Mouse (Mus musculus): Measurements from ENCODE around the gene Lmntd1. TPM values are rescaled to one million over a fixed set of nuclear protein-coding genes. Genes with fewer than 3 reads are reported as not detected.

Lmntd1 gene
- polyA plus RNA-seq, 1 experiment from 2014 or later, result 0.37 TPM

DNA sequence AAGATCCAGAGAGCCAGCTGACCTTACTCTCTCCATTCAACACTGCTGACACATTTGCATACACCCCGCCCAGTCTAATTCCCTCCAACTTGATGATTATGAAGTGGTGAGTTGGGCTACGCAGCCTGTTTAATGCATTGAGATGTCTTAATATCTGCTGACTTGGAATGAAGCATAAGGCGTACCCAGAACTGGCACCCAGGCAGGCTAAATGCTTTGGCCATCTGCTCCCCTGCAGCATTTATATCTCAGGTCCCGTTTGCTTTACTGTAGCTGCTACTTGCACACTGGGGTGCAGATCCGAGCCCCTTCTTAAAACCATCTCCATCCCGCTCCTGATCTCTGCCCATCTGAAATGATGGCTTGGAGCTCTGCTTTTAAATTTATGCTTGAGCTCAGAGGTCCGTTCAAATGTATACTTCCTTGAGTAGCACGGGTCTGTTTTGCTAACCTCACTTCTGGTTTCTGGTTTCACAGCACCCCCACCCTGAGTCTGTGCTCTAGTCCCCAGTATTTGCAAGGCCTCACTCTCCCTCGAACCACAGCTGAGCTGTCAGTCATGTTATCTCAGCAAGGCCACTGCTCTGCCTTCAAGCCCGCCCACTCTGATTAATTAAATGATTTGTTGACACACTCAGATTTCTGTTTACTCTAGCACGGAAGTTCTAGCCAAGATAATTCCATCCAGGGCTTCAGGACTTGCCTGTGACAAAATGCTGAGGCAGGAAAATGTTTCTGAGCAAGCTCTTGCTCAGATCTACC, 15.1 kb downstream of the Lmntd1 start:
- Histone ChIP-seq H3K36me3 (replicated peaks) (no peaks in the 10 kb centered on the region), H3K27me3 (ENCODE audit: poor library complexity, severe bottlenecking) (no peaks in the 10 kb centered on the region), H3K9me3 (no peaks in the 10 kb centered on the region), H3K27ac (no peak overlapping the region), H3K4me3 (no peak overlapping the region), H3K4me1 (peaks cover 13% of the 10 kb centered on the region)
- WGBS, result 76% methylated on average over 11 of the region's 11 CpGs
- DNase-seq (ENCODE audit: extremely low spot score, low spot score), result no peak

GRCm38 (mm10) chr6:145595905-145596304, 18.2 kb downstream of the Lmntd1 start:
- no peaks in the 10 kb centered on the region for H3K9me3 ChIP-seq
- no peak overlapping the region for H3K27ac ChIP-seq
- H3K27me3 ChIP-seq (ENCODE audit: poor library complexity, severe bottlenecking), result no peaks in the 10 kb centered on the region
- 88% methylated on average over 4 of the region's 4 CpGs for WGBS
- H3K36me3 ChIP-seq (replicated peaks), result no peaks in the 10 kb centered on the region
- no peak for DNase-seq (ENCODE audit: extremely low spot score, low spot score)
- H3K4me3 ChIP-seq, result no peak overlapping the region
- peaks cover 15% of the 10 kb centered on the region for H3K4me1 ChIP-seq

DNA sequence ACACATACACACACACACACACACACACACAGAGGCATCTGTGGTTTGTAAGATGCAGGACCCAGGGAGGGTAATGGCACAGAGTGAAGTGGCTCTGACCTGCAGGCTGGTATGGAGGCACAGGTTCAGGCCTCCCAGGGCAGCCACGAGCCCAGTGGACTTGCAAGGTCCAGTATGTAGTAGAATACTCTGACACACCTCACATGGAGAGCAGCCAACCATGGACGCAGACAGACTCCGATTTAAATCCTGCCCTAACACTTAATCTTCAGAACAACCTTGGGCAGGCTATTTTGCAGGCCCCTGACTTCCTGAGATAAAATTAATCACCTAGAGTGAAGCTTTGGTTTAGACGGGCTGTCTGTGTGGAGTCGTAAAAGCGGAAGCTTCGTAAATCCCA, 20.1 kb downstream of the Lmntd1 start:
- H3K4me3 ChIP-seq, result no peak overlapping the region
- DNase-seq (ENCODE audit: extremely low spot score, low spot score), result no peak
- peaks cover 15% of the 10 kb centered on the region for H3K4me1 ChIP-seq
- H3K9me3 ChIP-seq, result no peaks in the 10 kb centered on the region
- H3K36me3 ChIP-seq (replicated peaks), result no peaks in the 10 kb centered on the region
- no peaks in the 10 kb centered on the region for H3K27me3 ChIP-seq (ENCODE audit: poor library complexity, severe bottlenecking)
- no peak overlapping the region for H3K27ac ChIP-seq
- 86% methylated on average over 7 of the region's 7 CpGs for WGBS

GRCm38 (mm10) chr6:145592531-145592998, 21.6 kb downstream of the Lmntd1 start:
- Histone ChIP-seq H3K27ac (no peak overlapping the region), H3K4me1 (peaks cover 15% of the 10 kb centered on the region), H3K36me3 (replicated peaks) (no peaks in the 10 kb centered on the region), H3K27me3 (ENCODE audit: poor library complexity, severe bottlenecking) (no peaks in the 10 kb centered on the region), H3K9me3 (no peaks in the 10 kb centered on the region), H3K4me3 (no peak overlapping the region)
- 76% methylated on average over 8 of the region's 8 CpGs for WGBS
- DNase-seq (ENCODE audit: extremely low spot score, low spot score), result no peak

DNA sequence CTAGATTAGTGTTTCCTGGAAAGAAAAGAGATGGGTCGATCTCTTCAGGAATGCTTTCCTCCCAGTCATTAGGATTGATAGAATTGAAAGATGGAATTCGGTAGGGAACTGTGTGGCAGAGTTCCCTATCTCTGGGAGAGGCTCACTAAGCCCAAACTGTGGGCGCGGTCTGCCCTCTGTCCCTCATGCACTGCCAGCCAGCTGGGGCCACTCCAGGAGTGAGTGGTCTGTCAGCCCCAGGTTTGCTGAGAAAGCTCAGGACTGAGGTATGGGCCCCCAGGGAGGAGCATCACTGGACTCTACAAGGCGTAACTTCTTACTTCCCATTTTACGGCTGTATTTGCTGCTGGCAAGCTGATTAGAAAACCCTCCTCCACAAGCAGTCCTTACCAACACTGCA, 22.1 kb downstream of the Lmntd1 start:
- Histone ChIP-seq H3K4me1 (peaks cover 15% of the 10 kb centered on the region), H3K9me3 (no peaks in the 10 kb centered on the region), H3K4me3 (no peak overlapping the region), H3K36me3 (replicated peaks) (no peaks in the 10 kb centered on the region), H3K27me3 (ENCODE audit: poor library complexity, severe bottlenecking) (no peaks in the 10 kb centered on the region), H3K27ac (no peak overlapping the region)
- DNase-seq (ENCODE audit: extremely low spot score, low spot score), result no peak
- WGBS, result 80% methylated on average over 6 of the region's 6 CpGs

DNA sequence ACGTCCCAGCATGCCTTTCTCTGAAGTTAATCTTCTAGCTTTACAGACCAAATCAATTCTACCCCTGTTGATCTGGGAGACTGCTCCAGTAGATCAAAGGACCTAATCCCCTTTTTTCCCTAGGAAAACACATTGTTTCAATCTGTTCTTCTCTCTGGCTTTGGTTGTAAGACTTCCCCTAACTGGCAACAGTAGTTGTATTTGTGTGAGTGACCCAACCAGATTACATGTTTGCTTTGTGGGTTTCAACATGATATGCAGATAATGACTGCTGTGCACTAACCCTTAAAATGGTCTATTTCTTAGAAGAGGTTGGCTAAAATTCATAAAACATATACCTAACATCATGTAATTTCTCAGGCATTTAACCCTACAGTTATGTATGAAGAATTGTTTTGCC, 22.5 kb downstream of the Lmntd1 start:
- WGBS, result 61% methylated on average over 1 of the region's 1 CpGs
- no peak for DNase-seq (ENCODE audit: extremely low spot score, low spot score)
- Histone ChIP-seq H3K4me1 (peaks cover 15% of the 10 kb centered on the region), H3K36me3 (replicated peaks) (no peaks in the 10 kb centered on the region), H3K9me3 (no peaks in the 10 kb centered on the region), H3K27ac (no peak overlapping the region), H3K27me3 (ENCODE audit: poor library complexity, severe bottlenecking) (no peaks in the 10 kb centered on the region), H3K4me3 (no peak overlapping the region)

- Histone ChIP-seq H3K4me1 (peaks cover 15% of the 10 kb centered on the region), H3K27ac (no peak overlapping the region), H3K27me3 (ENCODE audit: poor library complexity, severe bottlenecking) (no peaks in the 10 kb centered on the region), H3K36me3 (replicated peaks) (no peaks in the 10 kb centered on the region), H3K4me3 (no peak overlapping the region), H3K9me3 (no peaks in the 10 kb centered on the region)
- 90% methylated on average over 11 of the region's 11 CpGs for WGBS
- no peak for DNase-seq (ENCODE audit: extremely low spot score, low spot score)
These were observed 23.4 kb downstream of the Lmntd1 start for GRCm38 (mm10) chr6:145590501-145591293.

GRCm38 (mm10) chr6:145585052-145585973, 28.8 kb downstream of the Lmntd1 start:
- H3K4me3 ChIP-seq, result no peak overlapping the region
- no peaks in the 10 kb centered on the region for H3K36me3 ChIP-seq (replicated peaks)
- 83% methylated on average over 21 of the region's 21 CpGs for WGBS
- DNase-seq (ENCODE audit: extremely low spot score, low spot score), result no peak
- H3K27me3 ChIP-seq (ENCODE audit: poor library complexity, severe bottlenecking), result no peaks in the 10 kb centered on the region
- H3K27ac ChIP-seq, result no peak overlapping the region
- peaks cover 14% of the 10 kb centered on the region for H3K4me1 ChIP-seq
- no peaks in the 10 kb centered on the region for H3K9me3 ChIP-seq

GRCm38 (mm10) chr6:145581366-145582170, 32.6 kb downstream of the Lmntd1 start:
- H3K27ac ChIP-seq, result peak overlapping the region; percentile 60
- no peaks in the 10 kb centered on the region for H3K36me3 ChIP-seq (replicated peaks)
- 85% methylated on average over 10 of the region's 10 CpGs for WGBS
- H3K27me3 ChIP-seq (ENCODE audit: poor library complexity, severe bottlenecking), result no peaks in the 10 kb centered on the region
- H3K4me3 ChIP-seq, result no peak overlapping the region
- no peaks in the 10 kb centered on the region for H3K9me3 ChIP-seq
- DNase-seq (ENCODE audit: extremely low spot score, low spot score), result no peak
- H3K4me1 ChIP-seq, result peaks cover 27% of the 10 kb centered on the region

GRCm38 (mm10) chr6:145579761-145580160, 34.4 kb downstream of the Lmntd1 start:
- 88% methylated on average over 3 of the region's 3 CpGs for WGBS
- no peaks in the 10 kb centered on the region for H3K27me3 ChIP-seq (ENCODE audit: poor library complexity, severe bottlenecking)

DNA sequence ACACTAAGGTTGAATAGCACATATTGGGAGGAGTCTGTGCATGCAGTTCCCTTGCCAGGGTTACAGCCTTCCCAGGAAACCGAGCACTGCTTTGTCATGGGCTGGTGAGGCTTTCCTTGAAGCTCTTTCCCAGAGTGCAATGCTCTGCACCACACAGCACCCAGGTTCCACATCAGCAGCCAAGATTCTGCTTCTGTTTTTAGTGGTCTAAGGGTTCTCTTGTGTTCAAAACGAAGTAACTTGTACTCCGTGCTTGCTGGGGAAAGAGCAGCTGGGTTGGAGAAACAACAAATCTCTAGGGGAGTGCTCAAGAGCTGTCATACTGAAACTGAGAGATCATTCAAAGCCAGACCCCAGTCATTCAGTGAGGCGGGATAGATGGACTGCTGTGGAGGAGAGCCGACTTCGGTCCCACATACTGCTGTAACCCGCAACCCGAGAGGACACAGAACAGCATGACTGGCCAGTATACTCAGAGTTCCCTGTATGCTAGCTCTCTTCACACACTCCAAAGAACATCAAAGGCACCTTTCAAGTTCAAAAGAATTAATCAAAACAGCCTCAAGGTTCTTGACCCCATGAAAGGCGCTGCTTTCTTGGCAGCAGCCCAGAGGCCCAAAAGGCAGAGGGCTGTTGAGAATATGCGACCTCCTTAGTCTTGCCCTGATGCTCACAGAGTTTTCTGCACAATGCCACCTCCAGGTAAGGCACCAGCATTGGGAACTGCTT, 35.5 kb downstream of the Lmntd1 start:
- H3K4me3 ChIP-seq, result no peak overlapping the region
- no peaks in the 10 kb centered on the region for H3K27me3 ChIP-seq (ENCODE audit: poor library complexity, severe bottlenecking)
- no peak overlapping the region for H3K27ac ChIP-seq
- WGBS, result 70% methylated on average over 10 of the region's 10 CpGs
- H3K9me3 ChIP-seq, result no peaks in the 10 kb centered on the region
- no peak for DNase-seq (ENCODE audit: extremely low spot score, low spot score)
- no peaks in the 10 kb centered on the region for H3K36me3 ChIP-seq (replicated peaks)
- H3K4me1 ChIP-seq, result peaks cover 22% of the 10 kb centered on the region

More at GRCm38 (mm10) chr6:145579761-145580160, 34.4 kb downstream of the Lmntd1 start:
- DNase-seq (ENCODE audit: extremely low spot score, low spot score), result no peak
- no peak overlapping the region for H3K27ac ChIP-seq
- no peak overlapping the region for H3K4me3 ChIP-seq
- no peaks in the 10 kb centered on the region for H3K9me3 ChIP-seq
- H3K36me3 ChIP-seq (replicated peaks), result no peaks in the 10 kb centered on the region
- peaks cover 22% of the 10 kb centered on the region for H3K4me1 ChIP-seq

Data from forebrain, embryonic 10.5 days (tissue).